Mouse (Mus musculus) left cerebral cortex, postnatal 25 days (tissue): ENCODE measurements around the gene Cdh23. TPM values are rescaled to one million over a fixed set of nuclear protein-coding genes. Genes with fewer than 3 reads are reported as not detected.

Experiments used
- DNase-seq, 2 experiments: peaks; one replicate each; pipeline ENCODE4 v3.0.0; 2022; ENCODE audit warnings: low spot score in 2 of 2, mixed read lengths in 1 of 2
- intact Hi-C: fragments of 180-260 bp; cut with DNase I; formaldehyde crosslinking; loops from one replicate; pipeline ENCODE4 v1.15.1; 2025
- total RNA-seq, 2 experiments: library from RNA; stranded (reverse); gene quantifications; 2 replicates each; pipeline ENCODE4 v1.2.3; 2021

Gene Cdh23
- total RNA-seq, 2 experiments from 2014 or later, result 1.7 to 2.5 TPM

DNA sequence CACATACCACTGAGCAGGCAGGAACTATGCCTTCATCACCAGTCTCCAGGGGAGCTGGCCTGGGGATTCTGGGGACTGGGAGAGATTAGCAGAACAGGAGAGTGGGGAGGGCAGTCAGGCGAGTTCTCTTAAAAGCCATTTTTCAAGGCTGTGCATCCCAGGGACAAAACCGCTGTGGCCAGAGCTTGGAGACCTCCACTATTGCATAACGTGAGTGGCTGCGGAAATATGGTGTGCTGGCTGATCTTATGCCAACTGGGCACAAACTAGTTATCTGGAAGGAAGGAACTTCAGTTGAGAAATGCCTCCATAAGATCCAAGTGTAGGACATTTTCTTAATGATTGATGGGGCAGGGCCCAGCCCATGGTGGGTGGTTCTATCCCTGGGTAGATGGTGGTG lies 42.6 kb downstream of the Cdh23 start:
- intact Hi-C loops, result no loop called here

DNA sequence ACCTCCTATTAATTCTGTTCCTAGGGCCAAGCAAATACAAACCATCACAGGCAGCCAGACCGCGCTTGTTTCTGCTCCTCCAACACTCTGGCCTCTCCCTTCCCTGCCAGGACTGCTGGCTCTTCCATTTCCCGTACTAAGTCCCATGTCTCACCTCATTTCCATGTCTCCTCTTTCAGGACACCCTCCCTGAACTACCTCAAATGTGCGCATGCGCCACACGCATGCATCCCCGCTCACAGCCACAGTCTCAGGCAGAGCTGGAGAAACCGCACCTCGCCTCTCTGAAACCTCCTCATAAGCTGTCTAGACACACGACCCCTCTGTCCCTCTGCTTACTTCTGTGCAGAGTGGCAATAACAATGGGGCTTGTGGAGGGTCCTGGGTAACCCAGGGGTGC lies 43.2 kb downstream of the Cdh23 start:
- DNase-seq, result no peak
- intact Hi-C loops, result no loop called here

More for the DNA sequence above, 42.6 kb downstream of the Cdh23 start:
- DNase-seq, result no peak

DNA sequence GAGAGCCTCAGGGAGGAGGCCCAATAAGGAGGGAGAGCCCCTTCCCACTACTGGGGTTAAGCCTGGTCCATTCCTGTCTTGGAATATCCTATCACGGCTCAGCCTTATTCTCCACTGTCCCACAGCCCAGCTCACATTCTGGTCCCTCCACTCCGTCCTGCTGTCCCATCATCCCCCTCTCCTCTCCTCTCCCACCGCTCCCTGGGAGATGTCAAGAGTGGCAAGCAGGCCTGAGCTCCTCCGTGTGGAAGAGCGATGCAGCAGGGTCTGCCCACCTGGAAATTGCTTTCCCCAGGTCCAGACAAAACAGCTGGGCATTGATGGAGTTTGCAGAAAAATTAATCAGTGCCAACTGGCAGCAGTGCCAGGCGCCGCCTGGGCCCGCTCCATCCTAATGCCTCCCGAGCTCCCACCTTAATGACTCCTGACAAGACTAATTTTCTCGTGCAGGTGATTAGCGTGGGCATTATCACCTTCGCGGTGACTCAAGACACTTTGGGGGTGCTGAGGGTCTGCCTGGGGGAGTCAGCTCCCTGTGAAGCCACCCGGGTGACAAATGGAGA lies 52.1 kb downstream of the Cdh23 start:
- no peak for DNase-seq
- intact Hi-C loops, result no loop called here

DNA sequence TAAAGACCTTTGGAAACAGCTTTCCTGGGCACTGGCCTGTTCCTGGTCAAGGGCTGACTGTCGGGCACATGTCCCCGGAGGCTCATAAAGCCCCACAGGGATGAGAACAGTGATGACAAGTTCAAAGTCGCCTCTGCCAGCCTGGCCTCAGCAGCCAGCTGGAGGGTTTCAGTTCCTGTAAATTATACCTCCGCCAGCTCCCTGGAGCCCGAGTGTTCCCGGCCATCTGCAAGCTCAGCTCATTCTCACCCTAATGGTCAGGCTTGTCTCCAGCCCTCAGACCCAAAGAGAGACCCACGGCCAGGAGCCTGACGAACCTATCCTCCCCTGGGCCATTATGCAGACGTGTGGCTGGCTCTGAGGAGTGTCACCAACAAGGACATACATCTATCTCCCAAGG lies 57.0 kb downstream of the Cdh23 start:
- intact Hi-C loops, result no loop called here
- peak in 1 of 2 experiments; percentile 16 for DNase-seq

DNA sequence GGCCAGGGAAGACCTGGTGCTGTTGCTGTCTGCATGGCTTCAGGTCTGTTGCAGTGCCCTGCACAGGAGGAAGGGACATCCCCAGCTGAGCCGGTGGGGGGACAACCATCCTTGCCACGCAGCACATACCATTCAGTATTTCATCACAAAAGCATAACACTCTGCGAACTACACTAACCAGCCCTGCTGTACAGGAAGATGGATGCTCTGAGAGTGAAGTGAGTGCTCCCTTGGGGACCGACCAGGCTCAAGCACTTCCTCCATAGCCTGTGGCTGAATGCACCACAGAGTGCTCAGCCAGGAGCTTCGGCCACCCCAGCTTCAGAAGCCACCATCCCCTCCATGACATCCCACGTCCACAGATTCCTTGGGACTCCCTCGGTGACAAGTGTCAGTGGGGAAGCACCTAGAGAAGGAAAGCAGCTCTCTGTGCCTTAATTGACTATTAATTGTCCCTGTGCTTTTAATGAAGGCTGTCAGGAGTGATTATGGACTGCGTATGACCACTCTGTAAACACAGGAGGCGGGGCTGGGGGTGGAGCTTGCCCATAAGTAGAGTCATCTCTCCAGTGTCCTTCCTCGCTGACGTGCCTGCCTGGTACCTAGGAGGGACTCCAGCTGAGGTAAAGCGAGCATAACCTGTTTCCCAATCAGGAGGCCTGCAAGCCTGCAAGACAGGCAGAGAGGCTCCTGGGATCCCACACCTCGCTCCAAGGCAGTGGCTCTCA lies 60.6 kb downstream of the Cdh23 start:
- intact Hi-C loops, result no loop called here
- no peak for DNase-seq

DNA sequence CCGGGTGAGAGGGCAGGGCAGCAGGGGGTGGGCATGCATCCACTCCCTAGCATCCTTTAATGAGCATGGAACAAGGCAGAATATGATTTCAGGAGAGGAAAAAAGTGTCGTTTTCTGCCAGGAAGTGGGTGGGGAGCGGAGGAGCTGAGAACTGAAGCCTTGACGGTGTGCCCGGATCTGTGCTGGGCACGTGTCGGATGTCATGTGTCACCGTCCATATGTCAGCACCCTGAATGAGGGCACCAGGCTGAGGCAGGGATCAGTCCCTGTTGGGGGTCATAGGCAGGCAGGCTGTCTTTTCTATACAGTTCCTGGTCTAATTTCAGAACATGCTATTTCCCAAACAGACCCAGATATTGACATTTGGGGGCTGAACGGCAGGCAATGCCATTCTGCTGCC lies 61.9 kb downstream of the Cdh23 start:
- intact Hi-C loops, result no loop called here
- DNase-seq, result peak; percentile 19 to 70

DNA sequence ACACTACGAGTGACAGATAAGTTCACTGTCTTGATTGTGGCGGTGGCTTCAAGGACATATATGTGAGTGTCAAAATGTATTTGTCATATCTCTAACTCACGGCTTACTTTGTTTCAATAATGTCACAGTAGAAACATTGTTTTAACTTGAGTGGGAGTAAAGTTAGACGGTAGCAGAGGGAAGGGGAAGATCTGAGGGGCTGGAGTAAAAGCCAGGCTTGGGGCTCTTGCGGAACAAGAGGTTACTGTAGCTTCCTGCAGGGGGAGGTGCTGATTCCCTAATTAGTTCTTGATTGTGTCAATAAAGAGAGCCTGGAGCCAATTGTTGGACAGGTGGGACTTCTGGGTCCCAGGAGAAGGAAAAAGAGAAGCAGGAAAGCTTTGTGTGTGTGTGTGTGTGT lies 70.2 kb downstream of the Cdh23 start:
- DNase-seq, result no peak
- intact Hi-C loops, result no loop called here

DNA sequence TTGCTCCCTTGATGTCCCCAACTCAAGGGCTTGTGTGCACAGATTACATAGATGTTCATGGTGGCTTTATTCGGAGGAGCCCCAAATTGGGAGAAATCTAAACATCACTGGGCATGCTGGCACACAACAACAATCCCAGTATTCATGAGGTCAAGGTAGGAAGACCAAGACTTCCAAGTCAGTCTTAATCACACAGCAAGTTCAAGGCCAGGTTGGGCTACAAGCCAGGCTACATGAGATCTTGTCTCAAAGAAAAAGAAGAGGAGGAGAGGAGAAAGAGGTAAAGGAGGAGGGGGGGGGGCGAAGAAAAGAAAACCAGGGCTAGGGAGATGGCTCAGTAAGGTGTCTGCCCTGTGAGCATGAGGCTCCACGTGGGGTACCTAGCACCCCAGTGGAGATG lies 70.8 kb downstream of the Cdh23 start:
- no peak for DNase-seq
- intact Hi-C loops, result no loop called here

DNA sequence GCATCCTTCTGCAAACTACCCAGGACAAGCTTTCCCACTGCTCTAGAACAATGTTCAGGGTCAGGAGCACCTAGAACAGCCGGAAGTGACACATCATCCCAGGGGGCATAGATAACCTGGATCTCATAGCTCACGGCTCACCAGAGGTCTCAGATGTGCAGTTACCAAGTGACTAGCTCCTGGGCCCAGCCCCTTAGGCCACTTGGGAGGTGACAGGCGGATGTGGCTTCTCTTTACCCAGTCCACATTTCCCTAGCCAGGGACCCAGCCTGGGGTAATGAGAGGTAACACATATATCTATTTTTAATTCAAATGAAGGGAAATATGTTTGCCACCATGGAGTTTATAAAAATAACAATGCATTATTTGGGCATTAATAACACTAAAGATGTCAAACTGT lies 71.3 kb downstream of the Cdh23 start:
- intact Hi-C loops, result no loop called here
- DNase-seq, result no peak

DNA sequence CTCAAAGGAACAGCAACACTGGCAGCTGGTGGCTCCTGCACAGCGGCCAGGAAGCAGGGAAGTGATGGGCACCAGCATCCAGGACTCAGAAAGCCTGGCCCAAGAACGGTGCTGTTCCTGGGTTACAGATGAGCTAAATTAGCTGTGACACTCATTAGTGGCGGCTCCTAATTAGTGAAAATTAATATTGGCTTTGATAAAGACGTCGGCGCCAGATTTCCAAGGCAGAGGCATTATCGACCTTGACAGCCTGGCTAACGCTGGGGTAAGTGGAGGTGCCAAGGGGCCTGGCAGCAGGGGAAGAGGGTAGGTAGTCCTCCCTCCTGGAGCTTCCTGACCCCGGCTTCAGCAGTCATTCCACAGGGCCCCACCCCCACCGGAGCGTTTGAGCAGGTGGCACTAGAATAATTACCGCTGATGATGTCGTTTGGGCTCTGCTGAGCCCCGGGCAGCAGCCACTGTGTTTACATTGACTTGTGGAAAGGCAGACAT lies 72.0 kb downstream of the Cdh23 start:
- DNase-seq, result peak in 1 of 2 experiments; percentile 11
- intact Hi-C loops, result no loop called here

DNA sequence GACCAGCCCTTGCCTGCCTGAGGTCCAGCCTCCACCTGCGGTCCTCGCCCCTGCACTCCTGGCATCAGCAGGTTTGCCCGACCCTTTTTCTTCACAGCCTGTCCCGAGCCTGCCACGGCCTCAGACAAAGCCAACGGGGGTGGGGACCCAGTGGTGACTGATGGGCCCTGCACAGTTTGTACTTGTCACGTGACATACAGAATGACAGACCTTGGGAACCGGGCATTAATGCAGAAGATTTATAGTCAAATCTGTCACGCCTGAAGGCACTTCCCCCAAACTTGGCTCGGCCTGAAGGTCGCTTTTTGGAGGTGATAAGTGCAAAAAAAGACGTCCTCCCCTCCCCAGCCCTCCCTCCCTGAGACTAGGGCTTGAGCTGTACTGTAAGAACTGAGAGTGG lies 73.5 kb downstream of the Cdh23 start:
- DNase-seq, result no peak
- intact Hi-C loops, result no loop called here

DNA sequence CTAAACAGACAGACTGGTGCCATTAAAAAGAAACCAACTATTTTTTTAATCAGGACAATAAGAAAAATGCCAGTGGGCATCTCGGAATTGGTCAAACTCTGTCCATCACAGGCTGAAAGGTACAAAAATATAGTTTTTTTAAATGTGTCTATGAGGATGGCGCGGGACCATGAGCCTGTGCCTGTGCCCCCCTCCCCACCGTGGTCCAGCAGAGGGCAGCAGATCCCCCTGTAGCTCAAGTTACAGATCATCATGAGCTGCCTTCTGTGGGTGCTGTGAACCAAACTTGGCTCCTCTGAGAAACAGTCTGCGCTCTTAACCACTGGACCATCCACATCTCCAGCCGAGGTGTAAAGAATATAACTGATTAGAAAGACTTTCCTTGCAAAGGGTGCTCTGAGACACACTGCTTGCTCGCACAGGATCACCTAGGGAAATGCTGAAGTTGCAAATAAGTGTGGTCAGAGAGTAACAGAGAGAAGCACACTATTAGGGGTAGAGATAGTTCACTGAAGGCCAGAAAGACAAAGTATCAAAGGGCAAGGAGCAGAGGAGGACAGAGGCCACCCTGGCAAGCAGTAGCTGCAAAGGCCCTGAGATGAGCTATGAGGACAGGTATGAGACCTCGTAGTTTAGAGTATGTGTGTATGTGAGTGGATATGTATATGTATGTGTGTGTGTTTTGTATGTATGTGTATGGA lies 74.7 kb downstream of the Cdh23 start:
- intact Hi-C loops, result no loop called here

DNA sequence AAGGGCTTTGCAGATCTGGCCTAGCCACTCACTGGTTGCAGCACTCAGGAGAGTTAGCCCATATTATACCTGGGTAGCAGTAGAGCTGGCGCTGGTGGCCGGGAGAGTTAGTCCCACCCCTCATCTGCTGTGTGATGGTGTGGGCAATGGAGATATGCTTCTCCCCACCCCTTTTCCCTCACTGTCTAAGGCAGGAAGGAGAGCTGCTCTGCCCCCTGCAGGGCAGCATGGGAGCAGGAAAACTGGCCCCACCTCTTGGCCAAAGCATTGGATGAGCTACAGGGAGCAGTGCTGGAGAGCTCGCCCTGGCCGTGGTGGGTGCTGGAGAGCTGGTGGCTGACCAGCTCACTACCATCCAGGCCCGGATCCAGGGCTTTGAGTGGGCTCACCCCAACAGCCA lies 80.4 kb downstream of the Cdh23 start:
- no peak for DNase-seq
- intact Hi-C loops, result no loop called here

More for the DNA sequence above, 74.7 kb downstream of the Cdh23 start:
- DNase-seq, result no peak

DNA sequence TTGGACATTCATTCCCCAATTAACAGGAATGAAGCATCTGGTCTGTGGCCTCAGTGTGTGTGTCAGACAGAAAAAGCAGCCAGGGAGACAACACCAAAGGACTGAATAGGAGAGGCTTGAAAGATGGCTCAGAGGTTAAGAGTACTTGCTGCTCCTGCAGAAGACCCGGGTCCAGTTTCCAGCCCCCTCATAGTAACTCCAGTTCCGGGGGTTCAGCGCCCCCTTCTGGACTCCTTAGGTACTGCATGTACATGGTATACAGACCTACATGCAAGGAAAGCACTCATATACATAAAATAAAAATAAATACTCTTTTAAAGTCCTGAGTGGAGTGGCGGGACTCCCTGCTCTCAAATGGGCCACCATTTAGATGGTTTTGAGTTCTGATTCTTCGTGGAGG lies 83.4 kb downstream of the Cdh23 start:
- no peak for DNase-seq
- intact Hi-C loops, result no loop called here

DNA sequence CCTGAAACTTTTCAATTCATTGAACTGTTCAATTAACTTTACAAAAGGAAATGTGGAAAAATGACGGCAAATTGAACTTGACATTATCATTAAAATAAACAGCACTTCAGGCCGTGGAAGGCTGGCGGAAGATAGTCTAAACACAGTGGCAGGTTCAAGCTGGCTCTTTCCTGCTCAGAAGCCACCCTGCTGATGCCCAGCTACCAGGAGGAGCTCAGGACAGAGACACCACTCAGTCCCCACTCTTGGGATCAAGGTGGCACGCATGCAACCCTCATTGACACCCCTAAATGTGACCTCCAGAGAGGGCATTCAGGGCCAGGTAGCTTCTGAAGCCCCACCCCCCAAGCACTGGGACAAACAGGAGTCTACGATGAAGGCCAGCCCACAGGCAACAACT lies 89.1 kb downstream of the Cdh23 start:
- intact Hi-C loops, result no loop called here
- no peak for DNase-seq

DNA sequence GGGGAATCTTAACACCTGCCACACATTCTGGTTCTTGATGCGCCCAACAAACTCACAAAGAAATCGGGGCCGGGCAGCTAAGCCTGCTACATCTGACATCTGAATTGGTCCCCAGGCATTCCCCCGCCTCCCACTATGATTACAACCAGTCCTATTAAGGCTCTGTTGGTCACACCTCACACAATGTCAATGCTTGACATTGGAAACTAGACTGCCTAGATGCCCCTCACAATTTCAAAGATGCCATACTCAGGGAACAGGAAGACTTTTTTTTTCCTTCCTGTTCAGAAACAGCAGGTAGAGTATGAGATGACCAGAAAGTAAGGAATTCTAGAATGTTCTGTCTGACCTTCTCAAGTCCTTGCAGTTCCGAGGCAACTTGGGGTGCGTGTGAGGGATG lies 89.6 kb downstream of the Cdh23 start:
- intact Hi-C loops, result no loop called here
- DNase-seq, result no peak

DNA sequence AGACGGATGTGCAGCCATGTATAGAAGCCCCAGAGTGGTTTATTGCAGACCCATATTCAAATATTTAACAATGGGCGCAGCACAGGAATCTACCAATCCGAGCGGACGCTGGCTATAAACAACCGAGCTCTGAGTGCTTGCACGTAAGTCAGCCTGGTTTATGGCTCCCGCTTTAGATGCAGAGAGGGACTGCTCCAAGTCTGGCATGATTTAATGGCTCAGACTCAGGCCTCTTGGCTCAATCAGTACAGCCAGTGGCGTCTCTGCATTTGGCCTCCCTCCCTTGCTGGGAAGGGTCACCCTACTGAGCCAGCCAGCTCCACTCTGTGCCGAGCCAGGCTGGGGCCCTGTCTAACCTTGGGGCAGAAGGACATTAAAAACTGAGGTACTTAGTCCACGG lies 94.1 kb downstream of the Cdh23 start:
- intact Hi-C loops, result no loop called here
- no peak for DNase-seq

DNA sequence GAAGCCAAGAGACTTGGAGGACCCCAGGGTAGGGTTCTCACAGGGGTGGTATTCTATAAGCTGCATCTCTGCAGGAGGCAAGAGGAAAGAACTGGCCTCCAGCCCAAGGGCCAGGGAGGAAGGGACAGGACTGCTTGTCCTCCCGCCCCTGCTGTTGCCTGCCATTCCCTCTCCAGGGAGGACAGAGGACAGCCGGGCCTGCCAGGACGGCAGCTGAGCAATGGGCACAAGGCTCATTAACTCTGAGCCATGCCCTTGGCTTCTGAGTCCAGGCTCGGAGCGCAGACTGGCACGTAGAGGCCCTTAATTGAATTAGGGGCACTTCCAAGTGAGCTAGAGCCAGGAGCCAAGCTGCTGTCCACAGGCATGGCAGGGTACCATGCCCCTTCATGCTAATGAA lies 101.1 kb downstream of the Cdh23 start:
- peak in 1 of 2 experiments; percentile 12 for DNase-seq
- intact Hi-C loops, result no loop called here

DNA sequence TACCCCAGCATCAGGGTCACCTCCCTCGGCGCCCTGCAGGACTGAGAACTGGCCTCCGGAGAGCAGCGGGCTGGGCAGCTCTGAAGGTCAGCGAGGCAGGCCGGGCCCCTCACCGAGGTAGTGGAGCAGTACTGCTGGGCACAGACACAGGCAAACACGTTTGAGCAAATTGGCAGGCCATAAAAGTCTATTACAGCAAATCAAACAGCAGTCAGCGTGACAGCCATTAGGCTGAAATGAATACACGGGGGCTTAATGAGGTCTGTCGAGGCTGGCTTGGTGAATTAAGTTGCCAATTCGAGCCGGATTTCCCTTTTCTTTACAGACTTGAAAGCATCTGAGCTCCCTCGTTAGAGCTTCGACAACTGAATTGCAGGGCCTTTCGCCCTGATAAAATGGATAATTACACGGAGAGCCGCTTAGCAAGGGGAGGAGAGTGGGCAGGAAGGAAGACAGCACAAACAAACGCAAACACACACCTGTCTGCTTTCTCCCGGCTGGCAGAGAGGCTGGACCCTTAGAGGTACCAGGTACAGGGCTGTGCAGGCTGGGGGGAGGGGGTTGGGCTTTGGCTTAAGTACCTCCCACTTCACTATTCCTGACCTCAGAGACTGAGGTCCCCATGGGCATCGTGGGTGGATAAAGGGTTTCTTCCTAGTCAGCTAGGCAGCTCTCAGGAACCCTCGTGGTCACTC lies 103.3 kb downstream of the Cdh23 start:
- DNase-seq, result peak in 1 of 2 experiments; percentile 43
- intact Hi-C loops, result no loop called here

DNA sequence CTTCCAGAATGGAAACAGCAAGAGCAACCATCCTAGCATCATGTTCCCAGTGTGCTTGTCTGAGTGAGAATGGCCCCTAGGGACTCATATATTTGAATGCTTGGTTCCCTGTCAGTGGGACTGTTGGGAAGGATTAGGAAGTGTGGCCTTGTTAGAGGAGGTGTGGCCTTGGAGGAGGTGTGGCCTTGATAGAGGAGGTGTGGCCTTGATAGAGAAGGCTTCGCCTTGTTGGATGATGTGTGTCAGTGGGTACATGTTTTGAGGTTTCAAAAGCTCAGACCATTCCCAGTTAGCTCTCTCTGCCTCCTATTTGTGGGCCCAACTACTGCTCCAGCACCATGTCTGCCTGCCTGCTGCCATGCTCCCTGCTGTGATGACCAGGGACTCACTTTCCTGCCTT lies 105.0 kb downstream of the Cdh23 start:
- intact Hi-C loops, result no loop called here
- no peak for DNase-seq
